Mouse (Mus musculus): ENCODE measurements around the gene Cs.
"Not testable (repeated sequence)": the region's sequence is repeated elsewhere in the genome, so short reads cannot be mapped to it uniquely, and the experiment has no call there.

Gene Cs

DNA sequence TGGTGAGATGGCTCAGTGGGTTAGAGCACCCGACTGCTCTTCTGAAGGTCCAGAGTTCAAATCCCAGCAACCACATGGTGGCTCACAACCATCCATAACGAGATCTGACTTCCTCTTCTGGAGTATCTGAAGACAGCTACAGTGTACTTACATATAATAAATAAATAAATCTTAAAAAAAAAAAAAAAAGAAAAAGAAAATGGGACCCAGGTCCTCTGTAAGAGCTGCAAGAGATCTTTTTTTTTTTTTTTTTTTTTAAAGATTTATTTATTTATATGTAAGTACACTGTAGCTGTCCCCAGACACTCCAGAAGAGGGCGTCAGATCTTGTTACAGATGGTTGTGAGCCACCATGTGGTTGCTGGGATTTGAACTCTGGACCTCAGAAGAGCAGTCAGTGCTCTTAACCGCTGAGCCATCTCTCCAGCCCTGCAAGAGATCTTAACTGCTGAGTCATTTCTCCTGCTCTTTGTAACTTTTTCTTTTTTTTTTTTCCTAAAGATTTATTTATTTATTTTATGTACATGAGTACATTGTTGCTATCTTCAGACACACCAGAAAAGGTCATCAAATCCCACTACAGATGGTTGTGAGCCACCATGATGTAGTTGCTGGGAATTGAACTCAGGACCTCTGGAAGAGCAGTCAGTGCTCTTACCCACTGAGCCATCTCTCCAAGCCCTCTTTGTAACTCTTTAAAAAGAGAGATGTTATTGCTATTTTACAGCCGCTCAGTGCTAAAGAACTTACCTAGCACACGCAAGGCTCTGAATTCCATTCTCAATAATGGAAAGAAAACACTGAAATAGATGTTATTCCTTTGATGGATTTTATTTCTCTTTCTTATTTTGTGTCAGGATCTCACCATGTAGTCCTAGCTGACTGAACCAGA, 4.9 kb upstream of the Cs start:
- in situ Hi-C loops (cut with MboI, MseI), result not testable (repeated sequence)

DNA sequence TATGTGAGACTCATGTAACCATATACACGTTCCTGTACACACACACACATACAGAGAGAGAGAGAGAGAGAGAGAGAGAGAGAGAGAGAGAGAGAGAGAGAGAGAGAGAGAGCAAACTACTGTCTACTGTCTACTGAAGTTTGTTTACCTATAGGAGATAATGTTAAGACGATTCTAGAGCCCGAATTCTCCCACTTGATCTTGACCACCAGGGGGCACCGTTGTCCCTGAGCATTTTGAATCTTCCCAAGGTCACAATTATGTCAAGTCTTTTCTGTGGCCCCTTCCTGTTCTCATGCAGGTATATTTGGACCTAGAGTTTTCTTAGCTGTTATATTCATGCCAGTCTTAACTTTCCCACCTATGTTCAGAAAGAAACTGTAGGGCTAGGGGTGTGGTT, 2.0 kb upstream of the Cs start:
- in situ Hi-C loops (cut with MboI, MseI), result no loop called here

DNA sequence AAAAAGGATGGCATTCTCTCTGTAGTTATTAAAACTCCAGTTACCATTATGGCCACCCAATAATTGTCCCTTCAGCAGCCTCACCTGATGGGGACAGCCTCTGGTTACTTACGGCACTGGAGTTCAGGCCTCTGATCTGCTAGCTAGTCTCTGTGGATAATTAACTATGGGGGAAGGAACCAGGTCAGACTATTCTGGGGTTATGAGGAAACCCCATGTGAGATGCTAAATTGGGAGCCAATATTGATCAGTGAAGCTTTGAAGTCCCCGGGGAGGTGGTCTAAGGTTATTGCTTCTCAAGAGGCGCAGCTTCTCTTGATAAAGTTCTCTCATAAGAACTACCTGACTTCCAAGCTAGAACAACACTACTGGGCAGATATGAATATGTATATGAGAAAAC, 1.3 kb upstream of the Cs start:
- in situ Hi-C loops (cut with MboI, MseI), result no loop called here

DNA sequence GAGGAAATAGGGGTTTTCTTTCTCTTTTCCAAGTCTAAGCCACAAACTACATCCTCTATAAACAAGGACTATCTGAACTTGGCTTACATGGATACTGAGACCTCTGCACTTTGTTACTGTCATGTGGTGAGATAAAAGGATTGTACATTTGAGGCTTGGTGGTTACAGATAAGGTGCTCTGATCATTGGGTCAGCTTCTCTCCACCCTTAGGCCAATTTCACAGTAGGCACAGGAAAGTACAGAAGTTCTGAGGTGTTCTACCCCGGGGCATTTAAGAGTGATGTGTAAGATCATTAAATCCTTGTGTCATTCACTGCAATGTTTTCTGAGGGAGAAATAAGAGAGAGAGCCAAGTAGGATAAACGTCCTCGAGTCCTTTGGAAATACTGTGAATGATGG, 937 bp upstream of the Cs start:
- in situ Hi-C loops (cut with MboI, MseI), result no loop called here

DNA sequence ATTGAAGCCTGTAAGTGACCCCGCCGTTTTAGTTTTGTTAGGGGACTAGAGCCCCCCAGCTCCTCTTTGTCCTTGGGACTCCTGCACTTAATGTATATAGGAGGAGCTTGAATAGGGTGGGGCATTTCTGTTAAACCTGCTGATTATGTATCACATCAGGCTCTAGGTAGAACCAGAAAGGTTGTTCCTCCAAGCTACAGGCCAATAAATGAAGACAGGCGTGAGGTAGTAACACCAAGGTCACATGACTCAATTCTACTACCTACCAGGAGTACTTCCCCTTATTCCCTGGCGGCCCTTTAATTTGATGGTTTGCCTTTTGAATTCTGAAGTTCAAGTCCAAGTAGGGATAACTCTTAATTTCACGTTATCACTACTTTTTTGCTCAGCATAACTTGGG, 881 bp downstream of the Cs start:
- in situ Hi-C loops (cut with MboI, MseI), result no loop called here

DNA sequence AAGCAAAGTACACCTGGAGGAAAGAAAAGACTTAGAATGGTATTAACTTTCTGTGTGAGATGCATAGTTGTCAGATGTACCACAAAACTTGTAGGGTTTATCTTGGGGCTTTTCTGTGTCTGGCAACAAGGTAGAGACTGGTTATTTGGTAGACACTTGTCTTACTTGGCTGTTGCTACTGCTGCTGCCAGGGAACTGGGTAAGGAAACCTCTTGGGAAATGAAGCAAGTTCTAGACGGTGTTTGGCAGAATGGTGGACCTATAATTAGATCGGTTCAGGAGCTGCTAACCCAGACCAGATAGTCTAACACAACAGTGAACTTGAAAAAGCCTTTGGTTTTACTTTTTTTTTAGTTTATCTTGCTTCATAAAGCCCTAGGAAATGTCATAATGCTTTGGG, 1.4 kb downstream of the Cs start:
- in situ Hi-C loops (cut with MboI, MseI), result no loop called here

DNA sequence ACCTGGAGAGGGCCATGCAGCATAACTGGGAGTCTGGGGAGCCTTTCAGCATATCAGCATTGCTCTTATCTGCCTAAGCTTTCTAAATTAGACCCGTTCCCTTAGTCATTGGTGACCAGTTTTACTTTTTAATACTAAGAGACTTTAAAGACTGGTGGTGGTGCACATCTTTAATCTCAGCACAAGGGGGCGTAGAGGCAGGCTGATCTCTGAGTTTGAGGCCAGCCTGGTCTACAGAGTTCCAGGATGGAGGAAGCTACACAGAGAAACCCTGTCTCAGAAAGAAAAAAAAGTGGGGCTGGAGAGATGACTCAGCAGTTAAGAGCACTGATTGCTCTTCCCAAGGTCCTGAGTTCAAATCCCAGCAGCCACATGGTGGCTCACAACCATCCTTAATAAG, 2.7 kb downstream of the Cs start:
- in situ Hi-C loops (cut with MboI, MseI), result no loop called here

DNA sequence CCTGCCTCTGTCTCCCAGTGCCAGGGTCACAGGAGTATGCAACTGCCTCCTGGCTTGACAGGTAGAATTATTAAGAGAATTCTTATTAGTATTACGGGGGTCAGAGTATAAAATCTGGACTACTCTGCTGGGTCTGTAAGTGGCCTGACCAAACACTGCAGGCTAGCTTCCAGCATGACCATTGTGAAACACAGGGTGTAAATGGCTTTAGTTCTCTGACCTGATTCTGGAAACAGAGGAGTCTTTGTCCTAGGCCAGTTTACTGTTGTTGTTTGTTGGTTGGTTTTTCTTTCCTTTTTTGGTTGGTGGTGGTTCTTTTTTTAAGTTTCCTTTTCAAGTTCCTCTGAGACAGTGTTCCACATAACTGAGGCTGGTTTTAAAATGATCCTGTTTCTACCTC, 5.9 kb downstream of the Cs start:
- in situ Hi-C loops (cut with MboI, MseI), result no loop called here

DNA sequence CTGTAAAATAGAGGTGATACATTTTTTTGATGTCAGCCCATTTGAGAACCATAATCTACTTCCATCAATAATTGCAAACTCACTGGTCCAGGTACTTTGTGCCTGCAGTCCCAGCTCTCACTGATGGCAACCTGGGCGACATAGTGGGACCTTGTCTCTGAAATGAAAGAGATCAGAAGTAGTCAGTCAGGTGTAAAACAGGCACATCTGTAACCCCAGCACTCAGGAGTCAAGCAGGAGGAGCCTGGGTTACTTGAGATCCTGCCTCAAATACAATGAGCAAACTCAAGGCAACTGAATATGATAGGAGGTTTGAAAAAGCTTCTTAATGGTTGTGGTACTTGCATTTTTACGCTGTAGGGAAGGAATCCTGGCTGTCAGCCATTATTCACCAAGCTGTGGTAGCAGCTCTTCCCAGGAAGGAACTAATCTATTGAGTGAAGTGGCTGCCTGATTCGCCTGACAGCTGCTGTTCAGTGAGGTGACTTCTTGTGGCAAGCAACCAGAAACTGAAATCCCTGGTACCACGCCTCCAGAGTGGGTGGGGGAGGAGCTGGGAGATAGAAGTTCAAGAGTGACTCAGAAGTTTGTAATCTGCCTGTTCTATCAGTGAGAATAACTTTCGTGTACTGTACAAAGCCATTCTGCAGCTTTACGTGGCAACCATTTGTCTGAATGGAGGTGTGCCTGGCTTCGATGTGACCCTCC, 7.2 kb downstream of the Cs start:
- in situ Hi-C loops (cut with MboI, MseI), result no loop called here

DNA sequence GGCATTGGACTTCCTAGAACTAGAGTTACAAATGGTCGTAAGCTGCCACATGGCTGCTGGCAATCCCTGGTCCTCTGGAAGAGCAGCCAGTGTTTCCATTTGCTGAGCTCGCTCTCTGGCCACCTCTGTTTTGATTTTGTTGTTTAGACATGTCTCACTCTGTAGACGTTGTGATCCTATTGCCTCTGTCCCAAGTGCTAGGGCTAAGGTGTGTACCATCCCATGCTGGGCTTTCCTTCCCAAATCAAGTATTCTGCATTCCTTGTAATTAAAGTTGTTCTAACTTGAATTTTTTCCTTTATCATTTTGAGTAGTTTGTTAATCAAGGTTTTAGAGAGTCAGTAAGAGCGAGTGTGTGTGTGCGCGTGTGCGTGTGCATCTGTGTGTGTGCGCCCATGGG, 10.0 kb downstream of the Cs start:
- in situ Hi-C loops (cut with MboI, MseI), result no loop called here

DNA sequence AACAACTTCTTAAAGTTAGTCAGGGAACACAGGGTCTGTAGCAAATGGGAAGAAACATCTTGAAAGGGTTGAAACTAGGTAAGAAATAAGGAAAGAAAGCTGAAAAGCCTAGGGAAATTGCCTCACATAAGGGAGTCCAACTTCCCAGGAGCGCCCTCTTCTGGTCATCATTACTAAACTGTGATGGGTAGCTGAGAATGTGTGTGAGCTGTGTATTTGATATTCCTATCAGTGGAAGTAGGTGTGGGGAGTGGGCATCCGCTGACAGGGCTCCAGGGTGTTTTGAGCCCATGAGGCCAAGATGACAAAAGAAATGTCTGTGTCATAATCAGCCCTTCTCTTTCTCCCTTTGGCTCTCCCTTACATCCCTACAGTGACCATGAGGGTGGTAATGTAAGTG, 21.3 kb downstream of the Cs start:
- in situ Hi-C loops (cut with MboI, MseI), result no loop called here

DNA sequence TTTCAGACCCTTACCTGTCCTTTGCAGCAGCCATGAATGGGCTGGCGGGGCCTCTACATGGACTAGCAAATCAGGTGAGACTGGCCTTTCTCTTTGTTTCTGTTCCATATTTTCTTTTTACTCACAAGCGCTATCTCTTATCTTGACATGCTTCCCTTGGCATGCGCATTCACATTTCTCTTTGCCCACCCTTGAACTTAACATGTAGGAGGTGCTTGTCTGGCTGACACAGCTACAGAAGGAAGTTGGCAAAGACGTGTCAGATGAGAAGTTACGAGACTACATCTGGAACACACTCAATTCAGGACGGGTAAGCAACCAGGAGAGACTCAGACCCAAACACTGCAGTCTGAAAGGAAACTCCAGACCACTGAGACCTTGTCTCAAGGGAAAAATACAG, 21.7 kb downstream of the Cs start:
- in situ Hi-C loops (cut with MboI, MseI), result no loop called here

DNA sequence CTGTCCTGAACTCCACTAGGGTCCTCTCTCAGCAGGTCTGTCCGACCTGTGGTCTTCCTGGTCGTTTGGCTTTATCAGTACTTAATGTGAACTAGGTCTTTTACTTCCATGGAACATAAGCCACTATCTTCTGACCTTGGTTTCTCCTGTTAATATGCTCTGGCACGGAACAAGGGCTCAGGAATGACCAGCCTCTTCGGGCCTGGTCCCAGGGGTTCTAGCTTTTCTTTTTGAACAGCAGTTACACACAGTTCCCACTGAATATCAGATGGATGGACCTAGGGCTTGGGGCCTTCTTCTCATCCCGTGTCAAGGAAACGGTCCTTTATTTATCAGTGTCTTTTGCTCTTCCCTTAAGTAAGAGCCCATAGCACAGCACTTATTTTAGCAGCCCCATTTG, 24.3 kb downstream of the Cs start:
- in situ Hi-C loops (cut with MboI, MseI), result no loop called here

DNA sequence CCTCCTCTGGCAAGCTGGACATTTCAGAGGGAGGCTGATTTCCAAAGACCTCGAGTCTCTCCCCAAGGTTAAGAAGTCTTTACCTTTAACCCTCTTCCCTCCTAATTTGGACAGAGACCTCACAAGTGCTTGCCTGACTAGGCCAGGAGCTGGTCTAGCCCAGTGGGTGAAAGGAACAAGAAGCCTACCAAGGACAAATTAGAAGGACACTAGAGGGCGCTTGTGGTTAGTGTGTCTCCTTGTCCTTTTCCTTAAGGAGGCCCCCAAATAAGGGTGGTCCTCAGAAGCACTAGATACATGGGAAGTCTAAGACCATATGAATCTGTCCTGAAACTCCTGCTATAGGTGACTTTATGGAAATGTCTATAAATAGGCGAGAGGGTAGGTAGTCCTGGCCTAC, 25.0 kb downstream of the Cs start:
- in situ Hi-C loops (cut with MboI, MseI), result no loop called here

DNA sequence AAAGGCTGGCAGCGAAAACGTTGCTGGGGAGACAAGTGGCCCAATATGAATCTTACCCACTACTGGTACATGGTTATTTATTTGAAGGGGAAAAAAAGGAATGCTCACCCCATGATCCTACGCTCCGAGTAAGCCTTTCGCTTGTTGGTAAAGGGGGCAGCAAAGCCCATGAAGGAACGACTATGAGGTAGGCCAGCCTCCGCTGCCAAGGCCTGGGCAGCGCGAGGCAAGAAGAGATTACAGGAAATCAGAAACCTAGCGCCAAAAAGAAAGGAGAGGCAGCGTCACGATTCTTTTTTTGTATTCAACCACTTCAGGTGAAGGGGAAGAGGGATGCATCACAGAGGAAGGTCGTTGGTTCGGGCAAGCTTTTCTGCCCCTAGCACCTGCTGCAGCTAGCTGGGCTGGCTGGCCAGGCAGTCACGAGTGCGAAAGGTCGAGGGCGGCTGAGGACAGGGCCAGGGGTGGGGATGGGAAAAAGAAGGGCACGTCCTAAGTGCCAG, 30.4 kb downstream of the Cs start:
- in situ Hi-C loops (cut with MboI, MseI), result loop anchor here (5.0 kb wide), 1 partner anchor 89 kb away; the partner anchor contains the start of gene Smarcc2

DNA sequence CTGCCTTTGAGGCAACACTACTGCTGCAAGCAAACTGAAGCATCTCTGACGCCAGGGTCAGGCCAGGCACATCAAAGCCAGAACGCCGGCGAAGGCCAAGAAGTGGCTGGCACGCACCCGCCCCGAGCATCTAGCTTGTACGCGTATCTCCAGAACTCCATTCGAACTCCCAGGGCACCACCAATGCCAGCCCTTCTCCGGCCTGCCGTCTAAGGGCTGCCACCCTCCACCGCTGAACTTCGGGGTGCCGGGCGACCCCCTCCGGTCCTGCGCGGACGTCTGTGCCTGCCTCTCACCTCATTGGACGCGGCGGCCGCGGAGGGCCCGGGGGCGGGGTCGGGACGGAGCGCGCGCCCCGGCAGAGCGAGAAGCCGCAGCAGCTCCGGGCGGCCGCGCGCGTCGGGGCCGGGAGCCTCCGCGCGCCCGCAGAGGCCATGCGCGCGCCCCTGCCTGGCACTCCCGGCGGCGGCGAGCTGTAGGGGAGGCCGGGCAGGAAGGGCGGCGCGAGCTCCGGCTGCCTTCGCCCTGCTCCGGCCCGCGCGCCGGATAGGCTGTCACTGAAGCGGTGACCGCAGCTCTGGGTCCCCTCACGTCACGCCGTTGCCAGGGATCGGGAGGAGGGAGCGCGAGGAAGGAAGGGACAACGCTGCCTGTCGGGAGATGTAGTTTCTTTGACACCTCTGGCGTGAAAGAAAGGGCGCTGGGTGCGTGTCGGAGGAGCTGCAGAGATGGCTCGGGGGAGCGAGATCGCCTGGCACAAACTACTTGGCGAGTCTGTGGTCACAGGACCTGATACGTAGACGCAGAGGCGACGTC, 31.1 kb downstream of the Cs start, which contains the start of gene Coq10a:
TSS of gene Coq10a (minus strand) at position 596 of the 816 bp plus-strand sequence.
- in situ Hi-C loops (cut with MboI, MseI), result loop anchor here (5.0 kb wide), 1 partner anchor 89 kb away; the partner anchor contains the start of gene Smarcc2

DNA sequence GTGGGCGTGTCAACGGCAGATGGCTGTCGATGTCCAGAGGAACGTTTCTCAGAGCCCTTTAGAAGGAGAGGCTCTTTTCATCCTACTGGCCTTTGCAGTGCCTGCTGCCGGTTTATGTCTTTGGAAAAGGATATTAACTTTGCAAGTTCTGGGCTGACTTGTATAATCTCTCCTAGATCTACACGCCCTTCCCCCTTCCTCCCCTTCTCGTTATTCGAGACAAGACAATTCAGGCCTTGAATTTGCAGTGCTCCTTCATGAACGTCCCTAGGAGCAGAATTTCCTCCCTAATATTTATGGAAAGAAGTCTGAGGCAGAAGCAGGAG, 31.6 kb downstream of the Cs start:
- in situ Hi-C loops (cut with MboI, MseI), result loop anchor here (5.0 kb wide), 1 partner anchor 88 kb away; the partner anchor contains the start of gene Smarcc2

DNA sequence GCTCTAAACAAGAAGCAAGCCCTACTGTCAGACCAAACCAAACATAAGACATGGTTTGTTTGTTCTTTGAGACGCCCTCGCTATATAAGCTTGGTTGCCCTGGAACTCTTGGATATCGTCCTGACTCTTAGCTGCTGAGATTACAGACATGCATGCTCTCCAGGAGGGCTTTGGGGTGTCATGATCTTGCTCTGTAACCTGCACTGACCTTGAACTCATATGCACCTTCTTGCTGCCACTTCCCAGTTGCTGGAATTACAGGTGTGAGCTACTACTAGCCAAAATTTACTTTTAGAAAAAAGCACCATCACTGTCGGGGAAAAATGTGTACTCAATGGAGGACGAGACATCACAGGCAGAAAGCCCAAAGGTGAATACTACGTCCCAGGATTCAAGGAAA, 32.1 kb downstream of the Cs start:
- in situ Hi-C loops (cut with MboI, MseI), result loop anchor here (5.0 kb wide), 1 partner anchor 88 kb away; the partner anchor contains the start of gene Smarcc2

DNA sequence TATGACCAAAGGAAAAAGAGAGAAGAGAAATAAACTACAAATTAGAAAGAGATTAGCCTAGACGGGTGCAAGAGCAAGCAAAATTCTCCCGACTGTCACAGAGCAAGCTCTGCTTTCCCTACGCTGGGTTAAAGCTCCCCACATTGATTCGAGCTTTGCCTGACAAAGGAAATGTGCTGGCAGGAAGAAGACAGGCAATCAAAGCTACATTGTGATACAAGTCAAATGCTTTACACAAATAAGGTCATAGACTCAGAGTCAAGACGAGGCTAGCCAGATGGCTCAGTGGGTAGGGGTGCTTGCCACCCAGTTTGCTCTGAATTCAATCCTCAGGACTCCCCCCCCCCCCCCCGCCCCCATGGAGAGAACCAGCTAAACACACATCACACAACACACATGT, 32.5 kb downstream of the Cs start:
- in situ Hi-C loops (cut with MboI, MseI), result no loop called here

DNA sequence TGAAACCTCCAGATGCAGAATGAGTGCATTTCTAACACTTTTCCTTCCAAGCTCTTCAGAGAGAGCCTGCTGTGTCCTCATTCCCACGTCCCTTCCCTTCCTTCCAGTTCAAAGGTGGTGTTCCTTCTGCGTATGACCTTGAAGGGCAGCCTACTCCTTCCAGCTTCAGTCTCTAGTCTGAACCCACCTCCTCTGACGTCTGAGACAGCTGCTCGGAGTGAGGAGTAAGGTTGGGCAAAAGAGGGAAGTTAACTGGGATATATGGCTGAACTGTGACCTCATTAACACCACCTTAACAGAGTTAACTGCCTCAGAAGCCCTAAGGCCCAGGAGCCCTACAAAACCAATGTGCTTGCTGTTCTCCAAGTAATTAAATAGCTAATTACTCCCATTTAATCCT, 33.1 kb downstream of the Cs start:
- in situ Hi-C loops (cut with MboI, MseI), result no loop called here

DNA sequence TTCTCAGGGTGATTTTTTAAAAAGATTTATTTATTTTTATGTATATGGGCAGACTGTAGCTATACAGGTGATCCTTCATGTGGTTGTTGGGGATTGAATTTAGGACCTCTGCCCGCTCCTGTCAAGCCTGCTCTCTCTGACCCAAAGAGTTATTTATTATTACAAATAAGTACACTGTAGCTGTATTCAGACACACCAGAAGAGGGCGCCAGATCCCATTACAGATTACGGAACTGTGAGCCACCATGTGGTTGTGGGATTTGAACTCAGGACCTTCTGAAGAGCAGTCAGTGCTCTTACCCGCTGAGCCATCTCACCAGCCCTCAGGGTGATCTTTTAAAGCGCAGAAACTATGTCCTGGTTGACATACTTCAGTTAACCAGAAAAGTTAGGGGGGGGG, 34.6 kb downstream of the Cs start:
- in situ Hi-C loops (cut with MboI, MseI), result no loop called here

Data from regulatory T cell (primary cell).